Mouse (Mus musculus) T-helper 17 cell (primary cell): Measurements from ENCODE around the gene Gabbr2.

Source experiments
- in situ Hi-C, 2 experiments: fragments of 300-600 bp; cut with MboI, MseI; formaldehyde crosslinking; loops; 1 replicate in 1 of 2; 2 replicates in 1 of 2; pipeline ENCODE4 v1.15.1; 2025; ENCODE audit warnings: high pct_unique_total_duplicates in 2 of 2

The Gabbr2 gene

DNA sequence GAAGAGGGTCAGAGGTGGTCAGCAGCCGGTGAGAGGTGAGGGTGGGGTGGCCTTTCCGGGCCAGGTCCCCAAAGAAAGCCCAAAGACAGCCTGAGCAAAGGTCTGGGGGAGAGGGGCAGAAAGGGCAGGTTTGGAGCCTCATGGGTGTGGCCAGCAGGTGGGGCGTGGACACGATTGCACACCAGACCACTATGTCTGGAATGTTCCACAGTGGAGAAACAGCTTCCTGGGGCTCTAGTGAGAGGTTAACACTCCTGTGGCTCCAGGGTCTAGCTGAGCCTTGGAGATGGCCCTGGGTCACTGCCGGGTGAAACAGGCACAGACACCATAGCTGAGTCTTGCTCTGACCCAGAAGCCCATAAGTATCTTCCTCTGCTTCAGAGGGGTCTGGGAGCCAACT lies 368.7 kb downstream of the Gabbr2 start:
- in situ Hi-C loops = no loop called here

- in situ Hi-C loops = no loop called here
Measured at GRCm38 (mm10) chr4:46620946-46621345, 370.7 kb downstream of the Gabbr2 start.

- in situ Hi-C loops = no loop called here
Measured at GRCm38 (mm10) chr4:46620330-46620729, 371.3 kb downstream of the Gabbr2 start.

DNA sequence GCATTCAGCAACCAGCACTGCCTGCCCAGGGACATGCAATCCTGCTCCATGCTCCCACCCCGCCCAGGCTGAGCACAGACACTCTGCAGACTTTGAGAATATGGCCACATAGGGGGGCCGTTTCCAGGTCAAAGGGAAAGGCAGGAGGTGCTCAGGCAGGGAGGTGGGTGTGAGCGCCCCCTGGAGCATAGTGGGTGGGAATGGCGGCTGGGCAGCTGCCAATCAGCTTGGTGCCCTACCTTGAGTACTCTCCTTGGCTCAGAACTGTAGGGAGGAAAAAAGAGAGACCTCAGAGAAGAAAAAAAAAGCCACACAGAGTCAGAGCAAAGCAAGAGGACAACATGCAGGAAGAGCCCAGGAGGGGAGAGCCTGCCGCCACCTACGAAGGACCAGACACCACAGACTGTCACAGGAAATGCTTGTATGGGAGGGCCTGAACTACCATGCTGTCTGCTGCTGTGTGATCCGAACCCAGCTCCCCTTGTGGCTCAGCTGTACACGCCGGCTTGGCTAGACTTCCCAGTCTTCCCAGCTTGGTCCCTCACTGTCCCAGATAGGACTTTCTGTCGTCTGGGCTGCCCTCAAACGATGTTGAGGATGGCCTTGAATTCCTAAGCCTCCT lies 373.4 kb downstream of the Gabbr2 start:
- in situ Hi-C loops = no loop called here

- in situ Hi-C loops = no loop called here
Measured at GRCm38 (mm10) chr4:46617408-46617807, 374.3 kb downstream of the Gabbr2 start.

- in situ Hi-C loops = loop anchor here (5.0 kb wide), 3 partner anchors 33 to 408 kb away; partner anchors contain the start of gene Tbc1d2 (in 1 of the 2)
Measured at GRCm38 (mm10) chr4:46614641-46615040, 377.0 kb downstream of the Gabbr2 start.

GRCm38 (mm10) chr4:46613618-46614017 lies 378.1 kb downstream of the Gabbr2 start:
- in situ Hi-C loops = loop anchor here (5.0 kb wide), 3 partner anchors 34 to 409 kb away; partner anchors contain the start of gene Tbc1d2 (in 1 of the 2)
